Mouse (Mus musculus): ENCODE measurements around the gene Prkag1.

The Prkag1 gene

DNA sequence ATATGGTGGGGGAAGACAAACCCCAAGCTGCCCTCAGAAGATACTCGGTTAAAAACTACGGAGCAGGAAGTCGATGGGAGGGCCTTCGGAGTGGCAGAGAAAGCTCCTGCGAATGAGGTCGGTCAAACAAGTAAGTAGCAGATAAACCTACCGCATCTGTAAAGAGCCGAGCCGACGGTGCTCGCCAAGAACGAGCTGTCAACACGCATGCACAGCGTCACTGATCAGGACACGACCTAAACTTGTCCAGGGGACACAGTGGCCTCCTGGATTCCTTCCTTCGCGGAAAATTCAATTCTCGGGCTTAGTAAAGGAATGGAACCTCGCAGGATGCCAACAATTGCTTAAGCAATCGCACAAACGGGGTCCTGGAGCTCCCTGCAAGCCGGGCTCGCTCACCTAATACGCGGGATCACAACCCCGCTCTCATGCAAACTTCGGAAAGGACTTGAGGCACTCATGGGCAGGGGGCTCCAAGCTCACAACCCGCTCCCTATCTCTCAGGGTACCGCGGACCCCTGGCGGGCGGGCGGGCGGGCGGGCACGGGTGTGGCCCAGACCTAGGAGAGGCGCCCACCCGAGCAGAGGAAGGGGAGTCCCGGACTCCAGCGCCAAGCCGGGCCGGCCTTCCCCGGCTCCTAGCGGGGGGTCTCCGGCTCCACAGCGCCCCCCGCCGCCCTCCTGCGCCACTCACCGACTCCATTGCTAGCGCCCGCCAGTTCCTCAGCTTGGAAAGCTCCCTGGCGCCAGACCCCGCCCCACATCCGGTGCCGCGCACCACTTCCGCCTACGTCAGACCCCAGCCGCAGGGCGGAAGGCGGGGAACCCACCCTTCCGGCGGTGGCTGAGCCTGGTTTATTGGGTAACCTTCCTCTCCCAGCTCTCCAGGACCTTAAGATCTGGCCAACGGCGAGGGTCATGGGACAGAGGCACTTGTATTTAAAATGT is at the start of gene Prkag1:
Gene Prkag1 (minus strand): TSS at position 786 of the 948 bp plus-strand sequence.
- DNase-seq = peak; percentile 97

DNA sequence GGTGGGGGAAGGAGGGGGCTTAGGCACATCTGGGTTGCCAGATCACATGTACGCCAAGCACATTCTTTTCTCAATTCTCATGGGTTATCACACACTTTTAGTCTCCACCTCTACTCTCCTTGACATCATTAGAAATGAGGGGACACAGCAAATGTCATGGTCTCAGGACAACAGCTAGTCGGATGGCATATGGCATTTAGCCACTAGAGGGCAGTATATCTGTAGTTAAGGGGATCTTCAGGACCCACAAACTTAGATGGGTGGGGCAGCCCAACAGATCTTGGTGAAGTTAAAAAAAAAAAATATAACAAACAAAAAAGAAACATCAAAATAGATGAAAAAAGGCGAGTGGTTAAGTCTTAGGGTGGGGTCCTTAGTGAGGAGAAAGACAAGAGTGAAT is 46.0 kb upstream of the Prkag1 start:
- peak; percentile 88 to 90 for DNase-seq

DNA sequence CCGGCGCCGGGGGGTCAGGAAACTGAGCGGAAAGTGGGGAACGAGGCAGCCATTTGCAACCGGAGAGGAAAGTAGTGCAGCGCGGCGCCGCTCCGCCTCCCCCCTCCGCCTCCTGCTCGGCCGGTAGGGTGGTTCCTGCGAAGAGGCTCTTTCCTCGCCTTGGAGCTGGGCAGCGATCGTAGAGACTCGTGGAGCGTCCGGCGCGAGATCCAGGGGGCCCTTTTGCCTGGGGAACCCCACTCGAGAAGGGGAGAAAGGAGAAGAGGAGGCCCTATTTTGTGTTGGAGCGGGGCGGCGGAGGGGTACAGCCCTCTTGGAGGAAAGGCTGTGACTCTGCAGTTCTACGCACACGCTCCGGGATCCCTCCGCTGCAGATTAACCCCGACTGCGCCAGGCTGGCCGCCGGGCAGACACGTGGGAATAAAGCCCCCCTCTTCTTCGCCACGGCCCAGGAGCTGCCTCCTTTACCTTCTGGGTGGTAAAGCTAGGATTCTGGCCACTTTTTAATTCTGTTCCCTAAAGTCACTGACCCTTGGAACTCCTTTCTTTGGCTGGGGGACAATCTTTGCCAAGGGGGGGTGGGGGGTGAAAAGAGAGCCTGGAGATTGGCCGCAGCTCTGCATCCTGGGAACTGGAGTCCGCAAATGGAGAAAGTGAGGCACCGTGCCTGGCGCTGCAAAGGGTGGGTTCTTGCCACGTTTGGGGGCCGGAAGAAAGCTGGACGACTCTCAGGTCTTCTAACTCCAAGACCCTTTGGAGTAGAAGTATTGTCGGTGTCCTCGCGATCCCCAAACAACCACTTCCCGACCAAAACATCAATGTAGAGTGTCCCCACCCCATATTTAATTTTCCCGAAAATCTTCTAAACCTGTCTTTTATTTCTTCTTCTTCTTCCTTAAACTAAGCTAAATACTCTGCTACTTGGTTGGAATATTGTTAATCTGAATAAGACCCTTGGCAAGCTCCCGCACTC is 40.9 kb upstream of the Prkag1 start:
- peak; percentile 95 for DNase-seq

DNA sequence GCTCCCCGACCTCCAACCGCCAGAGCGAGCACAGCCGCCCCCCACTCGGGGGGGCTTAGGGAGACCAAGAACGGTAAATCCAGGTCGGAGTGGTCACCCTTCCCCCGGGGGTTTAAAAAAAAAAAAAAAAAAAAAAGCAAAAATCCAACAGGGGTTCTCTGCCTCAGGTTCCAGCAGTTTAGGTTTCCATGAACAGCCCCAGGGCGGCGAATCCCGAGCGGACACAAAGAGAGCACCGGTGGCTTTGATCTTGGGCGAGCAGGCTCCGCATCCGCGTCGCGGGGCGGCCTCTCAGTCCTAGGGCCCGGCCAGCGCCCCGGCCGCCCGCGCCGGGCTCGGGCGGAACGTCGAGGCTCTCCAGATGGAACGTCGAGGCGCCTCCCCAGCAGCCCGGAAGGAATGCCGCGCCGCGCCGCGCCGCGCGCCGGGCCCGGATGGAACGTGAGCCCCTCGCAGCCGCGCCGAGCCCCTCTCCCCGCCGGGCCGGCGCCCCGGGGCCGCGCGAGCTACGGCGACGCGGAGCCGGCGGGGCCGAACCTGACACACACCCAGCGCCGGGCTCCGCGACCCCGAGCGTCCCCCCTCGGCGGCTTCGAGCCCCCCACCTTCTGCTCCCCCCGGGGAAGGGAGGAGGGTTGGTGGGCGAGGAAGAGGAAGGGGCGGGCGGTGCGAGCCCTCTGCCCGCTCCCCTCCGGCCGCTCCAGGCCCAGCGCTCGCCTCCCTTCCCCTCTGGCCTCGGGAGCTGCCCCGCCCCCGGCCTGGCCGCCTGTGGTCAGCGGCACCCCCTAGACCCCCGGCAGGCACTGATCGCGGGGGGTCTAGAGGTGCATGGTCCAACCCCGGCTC is 40.0 kb upstream of the Prkag1 start, which contains the start of gene Kmt2d:
Gene Kmt2d (minus strand): TSS at position 135 of the 846 bp plus-strand sequence.
- peak; percentile 46 to 59 for DNase-seq

DNA sequence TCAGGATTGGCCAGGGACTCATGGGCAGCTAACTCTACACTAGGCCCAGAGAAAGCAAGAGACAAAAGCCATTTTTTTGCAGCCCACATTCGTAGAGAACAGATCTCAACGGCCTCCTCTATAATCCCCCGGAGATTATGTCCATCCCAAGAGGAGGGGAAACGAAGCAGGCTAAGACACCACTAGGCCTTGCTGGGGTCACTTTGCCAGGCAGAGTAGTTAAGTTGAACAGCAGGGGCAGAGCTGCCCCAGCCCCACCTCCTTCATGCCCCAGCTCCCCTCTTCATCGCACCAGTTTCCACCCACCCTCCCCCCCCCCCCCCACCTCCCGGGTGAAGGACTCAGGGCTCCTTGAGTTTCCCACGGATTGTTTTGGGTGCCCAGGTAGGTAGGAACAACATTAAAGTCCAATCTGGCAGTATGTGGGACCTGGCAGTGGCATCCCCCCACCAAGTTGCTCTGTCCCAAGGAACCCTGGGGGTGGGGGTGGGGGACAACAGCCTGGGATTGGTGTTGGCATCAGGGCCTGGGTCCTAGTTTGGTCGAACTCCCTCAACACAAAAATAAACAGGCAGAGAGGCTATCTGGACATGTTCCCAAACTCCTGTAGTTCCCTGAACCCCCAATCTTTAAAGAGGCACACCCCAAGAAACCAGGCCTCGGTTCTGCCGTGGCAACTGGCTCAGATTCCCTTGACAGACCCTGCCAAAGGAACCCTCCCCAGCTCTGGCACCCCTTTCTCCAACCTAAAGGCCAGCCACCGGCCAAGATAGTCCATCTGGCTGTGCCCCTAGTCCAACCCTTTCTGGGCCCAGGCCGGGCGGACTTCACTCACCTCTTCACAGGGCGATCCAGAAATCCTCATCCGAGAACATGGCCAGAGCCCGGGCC is 39.1 kb upstream of the Prkag1 start:
- DNase-seq = peak; percentile 79 to 81

DNA sequence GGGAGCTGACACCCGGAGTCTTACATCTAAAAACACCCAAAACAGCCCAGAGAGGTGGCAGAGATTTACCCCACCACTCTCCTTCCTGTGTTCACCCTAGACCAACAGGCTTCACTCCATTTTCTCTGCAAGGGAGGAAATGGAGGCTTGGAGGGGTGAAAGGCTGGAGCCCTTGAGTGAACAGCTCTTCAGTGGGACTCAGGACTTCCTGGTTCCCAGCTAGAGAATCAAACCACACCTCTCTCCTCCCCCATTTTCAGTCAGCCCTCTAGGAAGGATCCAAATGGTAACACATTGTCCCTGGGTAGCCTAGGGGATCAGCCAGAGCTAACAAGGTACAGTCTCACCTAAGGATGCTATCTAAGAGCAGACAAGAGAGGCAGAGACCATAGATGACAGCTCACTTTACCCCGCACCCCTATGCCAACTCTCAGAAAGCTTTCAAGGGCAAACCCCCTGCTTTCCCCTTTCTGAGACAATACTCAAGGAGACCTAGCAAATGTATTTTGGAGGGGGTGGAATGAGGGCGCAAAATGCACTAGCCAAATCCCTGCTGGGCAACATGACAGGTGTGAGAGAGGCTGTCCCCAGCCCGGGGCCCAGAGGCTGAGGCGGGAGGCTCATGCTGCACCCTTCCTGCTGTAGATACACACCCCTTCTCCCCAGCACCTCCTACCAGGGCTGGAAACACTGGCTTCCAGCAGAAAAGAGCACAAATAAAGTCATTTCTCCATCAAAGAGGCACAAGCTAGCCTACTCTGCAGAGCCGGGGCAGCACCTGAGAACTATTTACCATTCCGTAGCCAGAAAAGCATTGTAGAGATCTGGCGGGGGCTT is 38.2 kb upstream of the Prkag1 start:
- DNase-seq = peak in 1 of 2 experiments; percentile 42

DNA sequence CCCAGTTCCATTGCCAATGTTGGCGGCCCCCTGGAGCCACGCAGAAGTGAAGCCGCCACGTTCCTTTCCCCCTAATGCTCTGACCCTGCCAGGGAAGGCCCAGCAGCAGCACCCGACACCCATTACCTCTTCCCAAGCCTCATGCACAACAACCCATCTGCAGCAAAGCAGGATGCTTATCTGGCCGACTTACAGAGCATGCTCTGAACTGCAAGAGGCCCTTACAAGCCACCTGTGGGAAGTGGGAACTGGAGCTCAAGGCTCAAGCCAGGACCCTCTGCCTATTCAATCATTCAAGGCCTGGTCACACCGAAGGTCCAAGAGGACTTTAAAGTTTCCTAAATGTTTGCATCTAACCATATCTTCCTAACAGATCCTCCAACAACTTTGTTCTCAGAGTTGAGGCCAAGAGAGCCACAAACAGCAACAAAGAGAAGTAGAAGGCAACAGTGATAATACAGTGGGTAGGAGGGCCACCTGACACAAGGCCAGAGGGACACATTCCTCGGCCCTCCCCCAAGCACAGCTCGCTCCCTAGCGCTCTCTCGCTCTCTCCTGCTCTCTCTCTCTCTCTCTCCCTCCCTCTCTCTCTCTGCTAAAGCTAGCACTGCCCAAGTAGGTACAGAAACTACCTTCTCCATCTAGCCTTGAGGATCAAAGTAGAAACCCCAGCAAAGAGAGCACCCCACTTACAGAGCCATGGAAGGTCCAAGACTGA is 37.2 kb upstream of the Prkag1 start:
- DNase-seq = no peak

DNA sequence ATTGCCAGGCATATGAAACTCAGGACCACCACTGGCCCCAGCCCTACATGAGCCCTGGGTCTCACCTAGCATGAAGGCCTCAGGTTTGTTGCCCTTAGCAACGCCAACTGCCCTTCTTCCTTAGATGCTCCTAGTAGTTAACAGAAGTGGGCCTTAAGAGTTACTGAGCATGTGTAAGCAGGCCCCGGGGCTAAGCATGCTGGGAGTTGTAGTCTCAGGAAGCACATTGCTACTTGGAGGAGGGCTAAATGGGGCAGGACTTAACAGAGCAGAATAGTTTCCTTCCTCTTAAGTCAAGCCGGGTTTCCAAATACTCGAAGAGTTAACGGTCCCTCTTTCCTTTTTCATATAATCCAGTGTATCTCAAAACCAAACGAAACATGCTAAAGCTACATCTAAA is 36.0 kb upstream of the Prkag1 start:
- DNase-seq = peak; percentile 36 to 50

DNA sequence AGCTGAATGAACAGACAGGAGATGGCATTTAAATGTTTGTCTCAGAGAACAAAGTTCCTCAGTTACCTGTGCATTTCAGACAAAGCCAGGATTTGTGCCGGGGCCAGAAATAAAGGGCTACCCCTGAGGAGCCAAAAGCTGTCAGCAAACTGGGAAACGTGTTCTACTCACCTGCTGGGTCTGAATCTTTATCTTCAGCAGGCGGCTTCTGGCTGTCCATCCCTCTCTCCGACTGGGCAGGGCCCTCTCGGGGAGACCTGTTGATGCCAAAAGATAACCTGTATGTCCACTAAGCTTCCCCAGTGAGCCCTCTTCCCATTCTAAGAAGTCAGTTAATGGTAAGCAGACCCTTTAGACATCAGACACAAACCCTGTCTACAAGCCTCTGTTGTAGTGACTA is 35.2 kb upstream of the Prkag1 start:
- DNase-seq = no peak

DNA sequence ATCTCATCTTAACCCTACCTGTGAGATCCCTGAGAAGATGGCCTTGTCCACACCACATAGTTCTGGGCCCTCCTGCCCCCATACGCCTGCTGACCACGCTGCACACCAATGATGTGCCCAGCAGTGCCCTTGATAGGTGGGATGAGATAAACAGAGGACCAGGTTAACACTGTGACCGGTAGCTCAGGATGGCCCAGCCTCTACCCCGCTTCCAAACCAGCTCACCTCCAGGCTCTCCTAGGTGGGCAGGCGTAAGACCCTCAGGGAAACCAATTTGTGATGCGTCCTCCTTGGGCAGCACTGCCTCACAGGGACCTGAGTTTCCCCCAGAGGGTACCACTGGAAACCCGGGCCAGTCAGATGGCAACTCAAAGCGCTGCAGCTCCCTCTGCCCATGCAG is 34.5 kb upstream of the Prkag1 start:
- DNase-seq = no peak

DNA sequence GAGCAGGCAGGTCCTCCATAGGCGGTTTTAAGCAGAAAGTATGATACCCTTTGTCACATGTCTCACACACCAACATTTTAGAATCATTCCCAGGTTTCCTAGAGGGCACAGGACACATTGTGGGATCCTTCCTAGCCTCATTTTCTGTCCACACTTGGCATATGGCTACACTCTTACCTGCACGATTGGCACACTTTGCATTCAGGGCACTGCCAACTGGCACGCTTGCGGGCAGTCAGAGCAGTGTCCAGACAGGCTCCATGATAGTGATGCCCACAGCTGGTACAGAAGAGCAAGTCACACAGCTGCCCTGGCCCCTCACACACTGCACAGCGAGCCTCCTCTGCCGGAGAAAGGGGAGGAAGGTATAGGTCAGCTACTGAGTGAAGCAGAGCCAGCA is 33.6 kb upstream of the Prkag1 start:
- peak in 1 of 2 experiments; percentile 15 for DNase-seq

DNA sequence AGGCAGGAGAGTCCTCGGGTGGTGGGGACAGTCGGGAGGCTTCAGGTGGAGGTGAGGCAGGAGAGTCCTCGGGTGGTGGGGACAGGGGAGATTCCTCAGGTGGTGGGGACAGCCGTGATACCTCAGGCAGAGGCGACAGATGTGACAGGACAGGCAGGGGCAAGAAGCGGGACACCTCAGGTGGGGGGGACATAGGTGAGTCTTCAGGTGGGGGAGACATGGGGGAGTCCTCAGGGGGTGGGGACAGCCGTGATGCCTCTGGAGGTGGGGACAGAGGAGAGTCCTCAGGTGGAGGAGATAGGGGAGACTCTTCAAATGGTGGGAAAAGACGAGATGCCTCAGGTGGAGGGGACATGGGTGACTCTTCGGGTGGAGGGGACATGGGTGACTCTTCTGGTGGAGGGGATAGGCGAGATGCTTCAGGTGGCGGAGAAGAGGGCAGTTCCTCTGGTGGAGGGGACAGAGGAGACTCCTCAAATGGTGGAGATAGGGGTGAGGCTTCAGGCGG is 32.2 kb upstream of the Prkag1 start:
- no peak for DNase-seq

DNA sequence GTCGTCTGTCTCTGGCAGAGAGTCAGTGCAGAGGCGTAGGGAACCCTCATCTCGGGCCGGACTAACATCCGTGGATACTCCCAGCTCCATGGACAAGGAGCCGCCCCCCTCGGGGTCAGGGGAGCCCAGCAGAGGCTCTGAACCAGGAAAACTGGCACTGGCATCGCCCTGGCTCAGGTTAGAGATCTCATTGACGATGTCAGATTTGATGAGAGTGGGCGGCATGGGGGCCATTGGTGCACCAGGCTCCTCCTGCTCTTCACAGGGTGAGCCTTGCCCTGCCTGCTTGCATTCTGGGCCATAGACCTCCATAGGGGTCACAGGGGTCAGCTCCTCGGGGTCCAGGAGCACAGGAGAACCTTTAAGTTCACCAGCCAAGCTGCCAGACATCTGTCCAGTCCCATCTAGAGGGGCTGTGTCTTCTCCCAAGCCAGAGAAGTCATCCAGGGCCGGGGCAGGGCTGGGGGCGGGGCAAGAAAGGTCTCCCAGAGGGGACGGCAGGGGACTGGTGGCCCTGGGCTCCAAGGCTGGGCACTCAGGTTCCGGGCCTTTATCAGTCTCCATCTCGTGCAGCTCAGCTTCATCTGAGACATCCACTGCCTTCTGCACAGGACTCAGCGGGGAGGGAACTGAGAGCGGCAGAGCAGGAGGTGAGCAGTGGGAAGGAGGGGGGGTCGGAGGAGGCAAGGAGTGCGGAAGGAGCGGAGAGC is 30.5 kb upstream of the Prkag1 start:
- peak in 1 of 2 experiments; percentile 41 for DNase-seq

DNA sequence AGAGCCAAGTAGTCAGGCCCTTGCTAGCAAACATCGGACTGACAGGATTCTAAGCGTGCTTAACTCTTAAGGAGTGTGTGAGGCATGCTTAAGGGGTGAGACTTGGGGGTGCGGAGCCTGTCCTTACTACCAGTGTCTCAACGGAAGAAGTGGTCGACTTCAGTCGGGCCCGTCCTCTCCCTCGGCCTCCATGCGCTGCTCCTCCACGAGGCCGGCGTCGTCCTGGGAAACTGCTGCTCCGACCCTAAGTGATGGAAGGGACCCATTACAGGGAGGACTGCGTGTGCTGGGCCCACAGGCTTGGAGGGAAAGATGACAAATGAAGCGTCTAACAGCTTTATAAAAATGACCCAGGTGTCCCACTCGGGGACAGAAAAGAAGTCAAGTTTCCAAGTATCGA is 29.6 kb upstream of the Prkag1 start:
- DNase-seq = no peak

DNA sequence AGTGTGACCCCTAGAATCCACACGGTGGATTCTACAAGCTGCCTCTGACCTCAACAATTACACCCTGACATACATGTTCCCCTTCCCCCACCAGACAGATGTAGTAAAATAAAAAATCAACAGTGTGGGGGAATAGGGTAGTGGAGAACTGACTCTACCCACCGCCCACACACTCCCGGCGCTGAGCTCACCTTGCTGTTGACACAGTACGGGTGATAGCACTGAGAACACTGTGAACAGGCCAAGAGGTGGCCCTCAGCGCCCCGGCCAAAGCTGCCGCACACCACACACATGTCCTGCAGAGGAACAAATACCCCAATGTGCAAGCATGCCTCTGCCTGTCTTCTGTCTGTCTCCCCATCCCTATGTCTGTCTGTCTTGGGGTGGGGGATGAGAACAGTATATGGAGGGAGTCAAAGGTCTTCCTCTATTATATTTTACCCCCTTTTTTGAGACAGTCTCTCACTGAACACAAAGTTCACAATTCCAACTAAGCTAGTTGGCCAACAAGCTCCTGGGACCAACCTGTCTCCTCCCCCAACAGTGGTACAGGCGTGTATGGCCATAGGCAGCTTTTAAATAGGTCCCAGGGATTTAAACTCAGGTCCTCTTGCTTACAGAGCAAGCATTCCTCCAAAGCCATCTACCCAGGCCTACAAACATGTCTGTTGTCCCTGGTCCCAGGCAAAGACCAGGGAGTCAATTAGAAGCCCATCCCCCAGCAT is 28.2 kb upstream of the Prkag1 start:
- no peak for DNase-seq

DNA sequence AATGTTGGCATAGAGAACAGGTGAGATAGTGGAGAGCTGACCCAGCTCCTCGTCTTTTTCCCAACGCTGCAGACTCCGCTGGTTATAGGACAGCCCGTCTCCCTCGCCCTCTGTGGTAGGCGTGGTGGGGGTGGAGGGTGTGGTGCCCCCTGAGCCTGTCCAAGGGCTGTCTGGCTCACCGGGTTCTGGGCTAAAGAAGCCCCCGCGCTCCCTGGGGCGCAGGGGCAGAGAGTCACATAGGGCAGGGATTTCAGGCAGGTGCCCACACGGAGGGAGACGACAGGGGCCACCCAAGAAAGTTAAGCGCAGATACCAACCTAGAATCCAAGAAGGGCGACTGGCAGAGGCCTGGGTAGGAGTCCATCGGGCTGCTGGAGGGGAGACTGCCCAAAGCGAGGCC is 22.9 kb upstream of the Prkag1 start:
- DNase-seq = no peak

DNA sequence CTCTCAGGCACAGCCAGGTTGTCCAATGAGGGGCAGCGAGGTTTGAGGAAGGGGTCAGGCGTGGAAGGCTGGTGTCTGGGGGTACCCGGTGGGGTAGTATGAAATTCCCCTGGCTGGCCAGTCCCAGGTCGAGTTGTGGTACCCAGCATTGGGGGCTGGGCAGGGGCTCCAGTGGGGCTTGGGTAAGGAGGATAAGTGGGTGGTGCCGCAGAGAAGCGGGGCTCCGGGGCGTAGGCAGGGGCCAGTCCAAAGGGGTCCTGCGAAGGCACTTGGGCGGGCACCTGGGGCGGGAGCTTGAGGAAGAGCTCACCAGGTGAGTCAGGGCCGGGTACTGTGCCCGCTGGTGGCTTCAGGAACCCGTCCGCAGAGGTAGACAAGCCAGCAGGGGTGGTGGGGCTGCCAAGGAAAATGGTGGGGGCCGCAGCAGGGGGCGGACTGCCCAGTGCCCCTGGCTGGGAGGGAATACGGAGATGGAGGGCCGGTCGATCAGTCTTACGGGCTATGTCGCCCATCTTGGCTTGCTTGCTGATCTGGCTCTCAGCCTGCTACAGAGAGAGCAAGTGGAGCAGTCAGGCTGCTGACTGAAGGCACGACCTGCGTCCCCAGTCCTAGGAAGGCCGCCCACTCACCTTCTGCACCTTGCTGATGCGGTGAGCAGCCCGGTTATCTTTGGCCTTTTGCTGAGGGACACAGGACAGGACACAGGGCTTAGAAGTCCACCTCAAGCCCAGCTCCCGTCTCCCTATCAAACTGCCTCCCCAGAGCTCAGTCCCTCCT is 22.0 kb upstream of the Prkag1 start:
- DNase-seq = peak in 1 of 2 experiments; percentile 27
